Mouse (Mus musculus) Patski (cell line): ENCODE results near the gene Dmgdh. TPM values are rescaled to one million over a fixed set of nuclear protein-coding genes. Genes with fewer than 3 reads are reported as not detected.
A peak's percentile ranks its signal among the peaks of the same experiment; 100 is the strongest.

Experiments used
- ATAC-seq: fragments of 100-300 bp; one replicate; pipeline ENCODE4 v1.8.0; 2021
- CTCF ChIA-PET: fragments of 350-600 bp; sonication (Branson Sonifier 250); formaldehyde crosslinking; loops from one replicate; lab custom pipeline; 2022; ENCODE audit warnings: inconsistent platforms; lab: Charles Lee
- POLR2A ChIA-PET: fragments of 350-600 bp; sonication (Branson Sonifier 250); formaldehyde crosslinking; loops from one replicate; lab custom pipeline; 2022; ENCODE audit warnings: antibody characterized with exemption, inconsistent platforms; lab: Charles Lee
- DNase-seq: peaks from one replicate; pipeline ENCODE4 v3.0.0-alpha.2; 2011; ENCODE audit warnings: low read depth, low spot score
- H3K27me3 ChIP-seq: fragments of 371-371 bp; one replicate; pipeline ENCODE4 v1.5.1; 2021
- CTCF ChIP-seq: fragments of 100-300 bp; IDR thresholded peaks from one replicate; pipeline ENCODE4 v1.5.1; 2021
- in situ Hi-C: fragments of 300-500 bp; cut with MboI; formaldehyde crosslinking; loops from 3 replicates; pipeline ENCODE4 v1.11.1; 2018; ENCODE audit warnings: low pct_unique_long_range_greater_than_20kb, mixed read lengths
- polyA plus RNA-seq: library from polyadenylated mRNA; unstranded; gene quantifications from one replicate; pipeline ENCODE4 v1.2.3, GENCODE M21; 2021

Gene Dmgdh
- polyA plus RNA-seq, 1 experiment from 2014 or later = not detected

GRCm38 (mm10) chr13:93771588-93772278 lies 97.5 kb downstream of the Dmgdh start, which contains the start of gene Arsb:
Arsb (plus strand) TSS chr13:93771630.
- in situ Hi-C loops = loop anchor here (25.0 kb wide), 1 partner anchor 1166 kb away; no protein-coding TSS in a partner anchor

GRCm38 (mm10) chr13:93772279-93772636 lies 98.0 kb downstream of the Dmgdh start:
- in situ Hi-C loops = loop anchor here (25.0 kb wide), 1 partner anchor 1165 kb away; no protein-coding TSS in a partner anchor
- CTCF ChIA-PET = no interaction called here
- ATAC-seq = peak; percentile 14

More at GRCm38 (mm10) chr13:93771588-93772278, 97.5 kb downstream of the Dmgdh start, which contains the start of gene Arsb:
- DNase-seq (peak; percentile 31), ATAC-seq (peak; percentile 95)
- CTCF ChIA-PET = interaction anchor here (0.6 kb wide), 1 partner anchor 294 kb away, joined by 3 read pairs; no protein-coding TSS in a partner anchor
- H3K27me3 ChIP-seq = no peaks in the 10 kb centered on the region
- POLR2A ChIA-PET = no interaction called here
- TF ChIP-seq CTCF = peak; percentile 71

DNA sequence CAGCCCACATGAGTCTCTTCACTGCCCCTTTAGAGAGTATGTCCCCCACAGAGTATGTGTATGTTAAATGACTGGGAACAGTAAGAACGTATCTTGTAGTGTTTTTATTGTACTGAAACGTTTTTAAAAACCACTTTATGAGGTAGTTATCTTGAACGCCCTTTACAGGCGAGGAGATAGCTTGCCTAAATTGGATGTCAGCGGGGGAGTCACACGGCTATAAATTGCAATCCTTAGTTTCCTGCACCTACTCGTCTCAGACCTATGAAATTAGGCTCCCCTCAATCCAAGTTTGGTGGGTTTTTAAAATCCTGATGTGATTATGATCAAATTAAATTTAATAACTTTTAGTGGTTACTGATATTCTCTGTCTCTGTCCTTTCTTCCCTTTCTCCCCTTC lies 98.6 kb downstream of the Dmgdh start:
- ATAC-seq (no peak), DNase-seq (no peak)
- TF ChIP-seq CTCF = no peak
- ChIA-PET POLR2A (no interaction called here), CTCF (no interaction called here)
- in situ Hi-C loops = loop anchor here (25.0 kb wide), 1 partner anchor 1164 kb away; no protein-coding TSS in a partner anchor
- no peaks in the 10 kb centered on the region for H3K27me3 ChIP-seq

More at GRCm38 (mm10) chr13:93772279-93772636, 98.0 kb downstream of the Dmgdh start:
- POLR2A ChIA-PET = no interaction called here
- TF ChIP-seq CTCF = no peak
- H3K27me3 ChIP-seq = no peaks in the 10 kb centered on the region
- no peak for DNase-seq

- ChIA-PET CTCF (no interaction called here), POLR2A (no interaction called here)
- H3K27me3 ChIP-seq = no peaks in the 10 kb centered on the region
- in situ Hi-C loops = loop anchor here (25.0 kb wide), 1 partner anchor 1163 kb away; no protein-coding TSS in a partner anchor
- DNase-seq (no peak), ATAC-seq (no peak)
- TF ChIP-seq CTCF = no peak
These were observed 99.6 kb downstream of the Dmgdh start for GRCm38 (mm10) chr13:93773704-93774315.

DNA sequence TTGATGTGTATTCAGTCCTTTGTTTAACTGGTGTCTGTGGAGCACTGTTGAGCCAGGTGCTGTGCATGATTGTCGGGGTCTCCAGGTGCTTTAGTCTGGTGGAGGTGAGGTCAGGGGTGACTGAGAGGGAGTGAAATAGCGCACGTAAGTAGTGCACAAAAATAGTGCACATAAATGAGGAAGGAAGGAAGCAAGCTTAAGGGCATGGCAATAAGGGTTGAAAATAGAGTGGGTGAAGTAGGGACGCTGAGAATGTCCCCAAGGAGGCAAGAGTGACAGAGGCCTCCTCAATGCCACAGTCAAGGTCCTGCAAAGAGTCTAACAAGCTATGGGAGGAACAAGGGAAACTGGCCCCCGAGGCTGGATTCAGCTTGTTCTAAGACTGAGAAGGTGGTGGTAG lies 108.6 kb downstream of the Dmgdh start:
- ATAC-seq = no peak
- DNase-seq = no peak
- POLR2A ChIA-PET = no interaction called here
- no peak for TF ChIP-seq CTCF
- in situ Hi-C loops = loop anchor here (25.0 kb wide), 1 partner anchor 554 kb away; no protein-coding TSS in a partner anchor
- CTCF ChIA-PET = interaction anchor here (1.1 kb wide), 1 partner anchor 10 kb away, joined by 3 read pairs; no protein-coding TSS in a partner anchor
- no peaks in the 10 kb centered on the region for H3K27me3 ChIP-seq

DNA sequence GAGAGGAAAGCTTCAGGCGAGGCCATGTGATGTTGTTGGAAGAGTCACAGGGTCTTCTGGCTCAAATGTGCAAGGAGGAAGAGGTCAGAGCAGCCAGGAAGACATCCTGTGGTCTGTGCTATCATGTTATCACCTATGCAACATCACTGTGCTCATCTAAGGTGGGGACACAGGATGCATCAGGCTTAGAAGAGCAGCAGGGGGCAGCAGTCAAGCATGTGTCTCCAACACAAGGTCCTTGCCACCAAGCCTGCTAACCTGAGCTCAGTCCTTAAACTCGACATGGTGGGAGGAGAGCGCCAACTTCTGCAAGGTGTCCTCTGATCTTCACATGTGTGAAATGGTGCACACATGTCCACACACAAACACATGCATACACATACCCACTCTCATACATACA lies 111.1 kb downstream of the Dmgdh start:
- in situ Hi-C loops = loop anchor here (25.0 kb wide), 1 partner anchor 552 kb away; no protein-coding TSS in a partner anchor
- POLR2A ChIA-PET = no interaction called here
- no peaks in the 10 kb centered on the region for H3K27me3 ChIP-seq
- CTCF ChIA-PET = interaction anchor here (1.0 to 1.7 kb wide), 2 partner anchors 420 to 428 kb away, joined by 3 to 4 read pairs; no protein-coding TSS in a partner anchor
- TF ChIP-seq CTCF = peak; percentile 31
- DNase-seq (no peak), ATAC-seq (no peak)

DNA sequence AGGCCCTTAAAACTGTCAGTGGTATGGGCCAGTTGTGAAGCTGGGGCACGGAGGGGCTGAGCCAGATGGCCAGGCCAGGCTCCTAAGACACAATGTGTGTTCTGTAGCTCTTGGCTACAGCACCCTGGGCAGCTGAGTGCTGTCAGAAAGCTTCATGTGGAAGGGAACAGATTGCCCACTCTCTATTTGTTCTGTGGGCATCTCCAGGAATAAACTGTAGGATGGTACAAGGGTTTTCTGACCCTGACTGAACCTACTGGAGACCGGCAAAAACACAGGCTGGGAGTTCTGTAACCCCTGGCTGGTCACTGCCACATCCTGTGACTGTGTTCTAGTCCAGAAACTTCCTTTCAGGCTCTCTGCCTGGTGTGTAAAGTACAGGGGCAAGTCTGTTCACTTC lies 111.8 kb downstream of the Dmgdh start:
- in situ Hi-C loops = loop anchor here (25.0 kb wide), 1 partner anchor 551 kb away; no protein-coding TSS in a partner anchor
- ATAC-seq (no peak), DNase-seq (no peak)
- POLR2A ChIA-PET = no interaction called here
- H3K27me3 ChIP-seq = no peaks in the 10 kb centered on the region
- no peak for TF ChIP-seq CTCF
- CTCF ChIA-PET = interaction anchor here (1.7 kb wide), 1 partner anchor 427 kb away, joined by 4 read pairs; no protein-coding TSS in a partner anchor

- ATAC-seq = no peak
- TF ChIP-seq CTCF = no peak
- POLR2A ChIA-PET = no interaction called here
These were observed 113.4 kb downstream of the Dmgdh start for GRCm38 (mm10) chr13:93787647-93788046.

GRCm38 (mm10) chr13:93792945-93793642 lies 118.9 kb downstream of the Dmgdh start:
- CTCF ChIA-PET = interaction anchor here (0.6 to 1.7 kb wide), 11 partner anchors 10 to 486 kb away, joined by 3 to 4 read pairs (median 3); no protein-coding TSS in a partner anchor
- POLR2A ChIA-PET = interaction anchor here (0.6 to 0.9 kb wide), 2 partner anchors 19 to 804 kb away, joined by 3 to 4 read pairs; no protein-coding TSS in a partner anchor
- DNase-seq (peak; percentile 17), ATAC-seq (no peak)
- H3K27me3 ChIP-seq = no peaks in the 10 kb centered on the region
- TF ChIP-seq CTCF = peak; percentile 63
- in situ Hi-C loops = loop anchor here (5.0 to 25.0 kb wide), 4 partner anchors 279 to 544 kb away; no protein-coding TSS in a partner anchor

More at GRCm38 (mm10) chr13:93787647-93788046, 113.4 kb downstream of the Dmgdh start:
- no peaks in the 10 kb centered on the region for H3K27me3 ChIP-seq
- in situ Hi-C loops = loop anchor here (25.0 kb wide), 1 partner anchor 550 kb away; no protein-coding TSS in a partner anchor
- CTCF ChIA-PET = no interaction called here
- DNase-seq = no peak
